Mouse (Mus musculus) macrophage (primary cell): ENCODE data around the gene Rcan2. TPM values are rescaled to one million over a fixed set of nuclear protein-coding genes. Genes with fewer than 3 reads are reported as not detected.

Experiments used
- H3K27ac ChIP-seq: fragments of 350-480 bp; formaldehyde crosslinking; 2 replicates; pipeline ENCODE4 v1.9.0; 2021
- H3K36me3 ChIP-seq: fragments of 350-480 bp; formaldehyde crosslinking; 2 replicates; pipeline ENCODE4 v1.9.0; 2021; ENCODE audit errors: inconsistent target
- H3K4me3 ChIP-seq: fragments of 350-480 bp; formaldehyde crosslinking; 2 replicates; pipeline ENCODE4 v1.9.0; 2021; ENCODE audit errors: inconsistent target
- H3K79me2 ChIP-seq: fragments of 350-480 bp; formaldehyde crosslinking; 2 replicates; pipeline ENCODE4 v1.9.0; 2021; ENCODE audit errors: inconsistent target
- WGBS: methylation state at CpG from one replicate; pipeline ENCODE4 v1.1.7; 2026; ENCODE audit warnings: inconsistent platforms; ENCODE audit not compliant: missing documents; 5-methylcytosine and 5-hydroxymethylcytosine counted together
- polyA plus RNA-seq: library from polyadenylated mRNA; stranded (reverse); fragments of 250-400 nt; gene quantifications from 3 replicates; pipeline ENCODE4 v1.2.4, GENCODE M21; 2018; ENCODE audit warnings: inconsistent platforms

Gene Rcan2
- polyA plus RNA-seq, 1 experiment from 2014 or later, result not detected

- 92% methylated on average over 5 of the region's 5 CpGs for WGBS
- Histone ChIP-seq H3K79me2 (no peaks in the 10 kb centered on the region), H3K4me3 (no peak overlapping the region), H3K36me3 (no peaks in the 10 kb centered on the region), H3K27ac (no peak overlapping the region)
Observed at GRCm38 (mm10) chr17:43917143-43917542, 116.0 kb downstream of the Rcan2 start.

- WGBS, result 97% methylated on average over 4 of the region's 4 CpGs
Observed at GRCm38 (mm10) chr17:43929856-43930255, 128.7 kb downstream of the Rcan2 start.

GRCm38 (mm10) chr17:43931731-43932130 is 130.6 kb downstream of the Rcan2 start:
- Histone ChIP-seq H3K36me3 (no peaks in the 10 kb centered on the region), H3K4me3 (no peak overlapping the region), H3K27ac (no peak overlapping the region), H3K79me2 (no peaks in the 10 kb centered on the region)
- 96% methylated on average over 11 of the region's 11 CpGs for WGBS

More at GRCm38 (mm10) chr17:43929856-43930255, 128.7 kb downstream of the Rcan2 start:
- H3K27ac ChIP-seq, result no peak overlapping the region
- no peak overlapping the region for H3K4me3 ChIP-seq
- no peaks in the 10 kb centered on the region for H3K79me2 ChIP-seq
- H3K36me3 ChIP-seq, result no peaks in the 10 kb centered on the region

GRCm38 (mm10) chr17:43934056-43934455 is 132.9 kb downstream of the Rcan2 start:
- Histone ChIP-seq H3K4me3 (no peak overlapping the region), H3K36me3 (no peaks in the 10 kb centered on the region), H3K79me2 (no peaks in the 10 kb centered on the region), H3K27ac (no peak overlapping the region)
- 98% methylated on average over 9 of the region's 9 CpGs for WGBS

- no peaks in the 10 kb centered on the region for H3K79me2 ChIP-seq
- H3K4me3 ChIP-seq, result no peak overlapping the region
- H3K27ac ChIP-seq, result no peak overlapping the region
- H3K36me3 ChIP-seq, result no peaks in the 10 kb centered on the region
- 30% methylated on average over 5 of the region's 5 CpGs for WGBS
Observed at GRCm38 (mm10) chr17:43952219-43952618, 151.1 kb downstream of the Rcan2 start.

- H3K79me2 ChIP-seq, result no peaks in the 10 kb centered on the region
- WGBS, result 10% methylated on average over 15 of the region's 17 CpGs
Observed at GRCm38 (mm10) chr17:43952661-43953534, 151.7 kb downstream of the Rcan2 start.

GRCm38 (mm10) chr17:43953535-43953918 is 152.4 kb downstream of the Rcan2 start:
- Histone ChIP-seq H3K79me2 (no peaks in the 10 kb centered on the region), H3K27ac (no peak overlapping the region), H3K36me3 (no peaks in the 10 kb centered on the region), H3K4me3 (no peak overlapping the region)
- 78% methylated on average over 10 of the region's 10 CpGs for WGBS

More at GRCm38 (mm10) chr17:43952661-43953534, 151.7 kb downstream of the Rcan2 start:
- Histone ChIP-seq H3K4me3 (no peak overlapping the region), H3K36me3 (no peaks in the 10 kb centered on the region), H3K27ac (no peak overlapping the region)

- H3K79me2 ChIP-seq, result no peaks in the 10 kb centered on the region
- H3K36me3 ChIP-seq, result no peaks in the 10 kb centered on the region
- H3K27ac ChIP-seq, result no peak overlapping the region
- WGBS, result 88% methylated on average over 3 of the region's 3 CpGs
- no peak overlapping the region for H3K4me3 ChIP-seq
Observed at GRCm38 (mm10) chr17:43959797-43960196, 158.6 kb downstream of the Rcan2 start.

GRCm38 (mm10) chr17:43969943-43970342 is 168.8 kb downstream of the Rcan2 start:
- Histone ChIP-seq H3K36me3 (no peaks in the 10 kb centered on the region), H3K79me2 (no peaks in the 10 kb centered on the region), H3K4me3 (no peak overlapping the region), H3K27ac (no peak overlapping the region)
- 95% methylated on average over 10 of the region's 10 CpGs for WGBS

GRCm38 (mm10) chr17:43977572-43977971 is 176.4 kb downstream of the Rcan2 start:
- Histone ChIP-seq H3K27ac (no peak overlapping the region), H3K36me3 (no peaks in the 10 kb centered on the region), H3K4me3 (no peak overlapping the region), H3K79me2 (no peaks in the 10 kb centered on the region)
- 93% methylated on average over 2 of the region's 2 CpGs for WGBS

GRCm38 (mm10) chr17:43979925-43980324 is 178.8 kb downstream of the Rcan2 start:
- no peak overlapping the region for H3K4me3 ChIP-seq
- 85% methylated on average over 3 of the region's 3 CpGs for WGBS
- no peaks in the 10 kb centered on the region for H3K79me2 ChIP-seq
- H3K27ac ChIP-seq, result no peak overlapping the region
- no peaks in the 10 kb centered on the region for H3K36me3 ChIP-seq

- no peaks in the 10 kb centered on the region for H3K79me2 ChIP-seq
- no peak overlapping the region for H3K27ac ChIP-seq
- no peaks in the 10 kb centered on the region for H3K36me3 ChIP-seq
- 36% methylated on average over 1 of the region's 1 CpGs for WGBS
- H3K4me3 ChIP-seq, result no peak overlapping the region
Observed at GRCm38 (mm10) chr17:43982505-43982904, 181.4 kb downstream of the Rcan2 start.

- Histone ChIP-seq H3K4me3 (no peak overlapping the region), H3K27ac (no peak overlapping the region), H3K36me3 (no peaks in the 10 kb centered on the region), H3K79me2 (no peaks in the 10 kb centered on the region)
- WGBS, result 86% methylated on average over 5 of the region's 5 CpGs
Observed at GRCm38 (mm10) chr17:43989334-43989945, 188.3 kb downstream of the Rcan2 start.

- 80% methylated on average over 10 of the region's 10 CpGs for WGBS
- Histone ChIP-seq H3K79me2 (no peaks in the 10 kb centered on the region), H3K4me3 (no peak overlapping the region), H3K36me3 (no peaks in the 10 kb centered on the region), H3K27ac (no peak overlapping the region)
Observed at GRCm38 (mm10) chr17:43990957-43991383, 189.8 kb downstream of the Rcan2 start.

GRCm38 (mm10) chr17:43994080-43994479 is 192.9 kb downstream of the Rcan2 start:
- H3K36me3 ChIP-seq, result no peaks in the 10 kb centered on the region
- no peaks in the 10 kb centered on the region for H3K79me2 ChIP-seq
- H3K4me3 ChIP-seq, result no peak overlapping the region
- H3K27ac ChIP-seq, result no peak overlapping the region
- 93% methylated on average over 4 of the region's 4 CpGs for WGBS
